Mouse (Mus musculus): ENCODE data around the gene Lima1. TPM values are rescaled to one million over a fixed set of nuclear protein-coding genes. Genes with fewer than 3 reads are reported as not detected.

Gene Lima1
- polyA plus RNA-seq, 1 experiment from 2014 or later = 64.3 TPM

DNA sequence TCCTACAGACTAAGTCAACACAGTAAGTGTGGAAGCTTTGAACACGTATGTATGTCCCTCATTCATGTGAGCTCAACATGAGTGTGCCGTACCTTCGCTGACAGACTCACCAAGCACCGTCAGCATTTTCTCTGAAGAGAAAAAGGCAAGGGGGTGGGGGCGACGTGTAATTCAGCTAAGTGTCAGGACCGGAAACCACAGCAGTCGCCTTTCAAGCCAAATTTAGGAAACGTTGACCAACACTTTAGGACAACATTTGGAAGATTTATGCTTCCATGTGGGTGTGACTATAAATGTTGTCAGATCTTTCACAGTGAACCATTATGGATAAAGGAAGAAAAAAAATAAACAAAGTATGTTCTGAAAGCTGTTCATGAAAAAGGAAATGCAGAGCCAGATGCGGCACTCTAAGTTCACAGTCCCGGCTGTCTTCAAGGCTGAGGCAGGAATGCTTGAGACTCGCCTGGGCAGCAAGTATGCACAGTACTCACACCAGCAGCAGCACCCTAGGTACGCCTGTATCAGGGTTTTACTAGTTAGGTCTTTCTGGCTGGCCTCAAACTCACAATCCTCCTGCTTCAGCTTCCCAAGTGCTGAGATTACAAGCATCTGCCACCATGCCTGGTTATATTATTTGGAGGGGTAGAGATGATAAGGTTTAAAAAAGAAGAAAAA is 27.9 kb downstream of the Lima1 start:
- ATAC-seq = 0 out of 2 replicates have a peak, but pooled peaks have one; percentile 37
- 24% methylated on average over 13 of the region's 13 CpGs for WGBS
- Histone ChIP-seq H3K4me2 (replicated peaks; ENCODE audit: low read depth) (peak overlapping the region; percentile 41), H3K27me3 (replicated peaks; ENCODE audit: control insufficient read depth, insufficient read depth, low read length) (no peaks in the 10 kb centered on the region), H3K36me3 (ENCODE audit: control insufficient read depth, insufficient read depth) (peaks cover 18% of the 10 kb centered on the region), H3K4me1 (replicated peaks; ENCODE audit: control insufficient read depth, insufficient read depth, low read length) (0 out of 2 replicates have a peak, but pooled peaks cover 8% of the 10 kb centered on the region), H3K9ac (ENCODE audit: low read depth, low read length) (no peak overlapping the region), H3K9me3 (ENCODE audit: control insufficient read depth) (no peaks in the 10 kb centered on the region), H3K4me3 (ENCODE audit: low read depth, low read length) (no peak overlapping the region), H3K27ac (ENCODE audit: low read depth, low read length) (peak overlapping the region; percentile 62; the same call in 1 of the 2 replicates)
- no peak for TF ChIP-seq CTCF (IDR thresholded peaks at IDR 0.05; ENCODE audit: low read depth)

DNA sequence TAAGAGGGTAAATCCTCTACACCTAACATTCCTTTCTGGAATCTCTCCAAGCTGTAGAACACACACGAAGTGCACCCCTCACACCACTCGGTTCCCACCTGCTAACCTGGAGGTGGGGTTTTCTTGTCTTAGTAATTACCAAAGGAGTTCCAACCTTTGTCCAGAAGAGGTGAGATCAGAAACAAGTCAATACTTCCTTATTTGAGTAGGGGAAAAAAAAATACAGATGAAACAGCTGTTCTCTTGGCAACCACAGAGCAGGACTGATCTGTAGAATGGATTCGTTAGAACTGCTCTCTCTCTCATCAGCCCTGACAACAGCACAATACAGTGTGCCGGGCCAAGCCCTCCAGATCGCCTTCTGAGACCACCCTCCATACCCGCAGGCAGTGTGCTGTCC is 28.6 kb downstream of the Lima1 start:
- H3K4me3 ChIP-seq (ENCODE audit: low read depth, low read length) = no peak overlapping the region
- no peak overlapping the region for H3K9ac ChIP-seq (ENCODE audit: low read depth, low read length)
- peak overlapping the region; percentile 62; the same call in 1 of the 2 replicates for H3K27ac ChIP-seq (ENCODE audit: low read depth, low read length)
- H3K36me3 ChIP-seq (ENCODE audit: control insufficient read depth, insufficient read depth) = peaks cover 25% of the 10 kb centered on the region
- no peak for TF ChIP-seq CTCF (IDR thresholded peaks at IDR 0.05; ENCODE audit: low read depth)
- H3K27me3 ChIP-seq (replicated peaks; ENCODE audit: control insufficient read depth, insufficient read depth, low read length) = no peaks in the 10 kb centered on the region
- H3K4me2 ChIP-seq (replicated peaks; ENCODE audit: low read depth) = peak overlapping the region; percentile 41
- H3K9me3 ChIP-seq (ENCODE audit: control insufficient read depth) = no peaks in the 10 kb centered on the region
- 17% methylated on average over 6 of the region's 6 CpGs for WGBS
- ATAC-seq = peak; percentile 68
- 0 out of 2 replicates have a peak, but pooled peaks cover 8% of the 10 kb centered on the region for H3K4me1 ChIP-seq (replicated peaks; ENCODE audit: control insufficient read depth, insufficient read depth, low read length)

DNA sequence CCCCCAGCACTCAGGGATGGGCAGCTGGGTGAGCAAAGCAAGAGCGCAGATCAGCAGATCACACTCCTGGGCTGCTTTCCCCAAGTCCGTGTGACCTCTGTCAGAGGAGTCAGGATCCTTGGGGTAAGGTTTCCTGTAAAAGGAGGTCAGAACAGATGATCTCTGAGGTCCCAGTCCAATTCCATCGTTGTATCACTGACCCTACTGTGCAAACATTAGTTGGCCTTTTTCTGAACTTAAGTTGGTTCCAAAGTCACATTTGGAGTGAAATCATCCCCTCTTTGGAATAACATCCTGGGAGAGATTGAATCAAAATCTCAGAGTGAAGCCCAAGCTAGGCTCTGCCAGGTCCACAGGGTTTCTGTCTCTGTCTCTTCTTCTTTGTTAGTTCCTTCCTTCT is 31.4 kb downstream of the Lima1 start:
- Histone ChIP-seq H3K9me3 (ENCODE audit: control insufficient read depth) (no peaks in the 10 kb centered on the region), H3K9ac (ENCODE audit: low read depth, low read length) (no peak overlapping the region), H3K36me3 (ENCODE audit: control insufficient read depth, insufficient read depth) (peaks cover 25% of the 10 kb centered on the region), H3K4me2 (replicated peaks; ENCODE audit: low read depth) (no peak overlapping the region), H3K27me3 (replicated peaks; ENCODE audit: control insufficient read depth, insufficient read depth, low read length) (no peaks in the 10 kb centered on the region), H3K27ac (ENCODE audit: low read depth, low read length) (no peak overlapping the region), H3K4me3 (ENCODE audit: low read depth, low read length) (no peak overlapping the region), H3K4me1 (replicated peaks; ENCODE audit: control insufficient read depth, insufficient read depth, low read length) (0 out of 2 replicates have a peak, but pooled peaks cover 7% of the 10 kb centered on the region)
- ATAC-seq = no peak
- no peak for TF ChIP-seq CTCF (IDR thresholded peaks at IDR 0.05; ENCODE audit: low read depth)
- 67% methylated on average over 3 of the region's 3 CpGs for WGBS

DNA sequence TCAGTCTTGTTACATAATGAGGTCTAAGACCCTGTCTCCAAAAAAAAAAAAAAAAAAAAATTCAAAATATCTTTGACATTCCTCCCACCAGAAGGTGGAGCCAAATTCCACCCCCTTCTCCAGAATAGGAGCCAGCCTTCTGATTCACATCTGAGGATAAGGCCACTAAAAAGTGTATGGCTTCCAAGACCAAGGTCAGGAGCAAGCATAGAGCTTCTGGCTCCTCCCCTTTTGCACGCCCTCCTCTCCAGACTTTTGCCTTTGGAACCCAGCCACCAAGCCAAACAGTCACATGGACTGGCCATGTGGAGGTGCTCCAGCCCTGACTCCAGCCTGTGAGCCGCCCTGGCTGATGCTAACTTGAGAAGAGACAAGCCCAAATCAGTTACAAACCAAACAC is 35.3 kb downstream of the Lima1 start:
- Histone ChIP-seq H3K4me2 (replicated peaks; ENCODE audit: low read depth) (no peak overlapping the region), H3K36me3 (ENCODE audit: control insufficient read depth, insufficient read depth) (peaks cover 27% of the 10 kb centered on the region), H3K4me1 (replicated peaks; ENCODE audit: control insufficient read depth, insufficient read depth, low read length) (0 out of 2 replicates have a peak, but pooled peaks cover 3% of the 10 kb centered on the region), H3K27me3 (replicated peaks; ENCODE audit: control insufficient read depth, insufficient read depth, low read length) (no peaks in the 10 kb centered on the region), H3K4me3 (ENCODE audit: low read depth, low read length) (no peak overlapping the region), H3K27ac (ENCODE audit: low read depth, low read length) (0 out of 2 replicates have a peak overlapping the region, but pooled peaks have one; percentile 15), H3K9me3 (ENCODE audit: control insufficient read depth) (no peaks in the 10 kb centered on the region), H3K9ac (ENCODE audit: low read depth, low read length) (no peak overlapping the region)
- peak; percentile 31; the same call in 1 of the 2 replicates for ATAC-seq
- 34% methylated on average over 2 of the region's 2 CpGs for WGBS
- peak; percentile 65 for TF ChIP-seq CTCF (IDR thresholded peaks at IDR 0.05; ENCODE audit: low read depth)

DNA sequence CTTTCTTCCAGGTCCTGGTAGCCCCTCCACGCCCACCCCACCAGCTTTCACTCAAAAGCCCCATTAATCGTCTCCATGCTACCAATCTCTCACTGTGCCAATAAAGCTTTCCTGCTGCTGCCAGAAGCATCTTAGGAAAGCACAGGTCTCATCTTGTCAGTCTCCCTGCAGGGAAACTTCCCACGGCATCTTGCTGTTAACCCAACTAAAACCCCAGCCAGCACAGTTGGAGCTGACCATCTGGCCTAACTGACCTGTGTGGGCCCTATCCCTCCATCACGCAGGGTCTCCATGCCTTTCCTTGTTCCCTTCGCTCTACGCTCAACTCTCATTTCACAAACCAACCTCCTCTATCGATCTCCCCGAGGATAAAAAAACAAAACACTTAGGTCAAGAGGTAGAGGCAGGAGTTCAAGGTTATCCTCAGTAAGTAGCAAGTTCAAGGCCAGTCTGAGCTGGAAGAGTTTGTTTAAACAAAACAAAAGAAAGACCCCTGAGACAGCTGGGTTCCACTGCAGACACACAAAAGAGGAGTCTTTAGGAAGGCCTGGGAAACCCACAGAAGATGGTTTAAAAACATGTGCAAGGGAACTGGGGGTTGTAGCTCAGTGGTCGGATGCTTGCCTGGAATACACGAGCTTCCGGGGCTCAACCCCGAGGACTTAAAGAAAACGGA is 36.0 kb downstream of the Lima1 start:
- no peak for TF ChIP-seq CTCF (IDR thresholded peaks at IDR 0.05; ENCODE audit: low read depth)
- Histone ChIP-seq H3K4me1 (replicated peaks; ENCODE audit: control insufficient read depth, insufficient read depth, low read length) (0 out of 2 replicates have a peak, but pooled peaks cover 3% of the 10 kb centered on the region), H3K9me3 (ENCODE audit: control insufficient read depth) (no peaks in the 10 kb centered on the region), H3K36me3 (ENCODE audit: control insufficient read depth, insufficient read depth) (peaks cover 27% of the 10 kb centered on the region), H3K27ac (ENCODE audit: low read depth, low read length) (no peak overlapping the region), H3K9ac (ENCODE audit: low read depth, low read length) (no peak overlapping the region), H3K27me3 (replicated peaks; ENCODE audit: control insufficient read depth, insufficient read depth, low read length) (no peaks in the 10 kb centered on the region), H3K4me2 (replicated peaks; ENCODE audit: low read depth) (no peak overlapping the region), H3K4me3 (ENCODE audit: low read depth, low read length) (no peak overlapping the region)
- no peak for ATAC-seq
- 82% methylated on average over 13 of the region's 13 CpGs for WGBS

DNA sequence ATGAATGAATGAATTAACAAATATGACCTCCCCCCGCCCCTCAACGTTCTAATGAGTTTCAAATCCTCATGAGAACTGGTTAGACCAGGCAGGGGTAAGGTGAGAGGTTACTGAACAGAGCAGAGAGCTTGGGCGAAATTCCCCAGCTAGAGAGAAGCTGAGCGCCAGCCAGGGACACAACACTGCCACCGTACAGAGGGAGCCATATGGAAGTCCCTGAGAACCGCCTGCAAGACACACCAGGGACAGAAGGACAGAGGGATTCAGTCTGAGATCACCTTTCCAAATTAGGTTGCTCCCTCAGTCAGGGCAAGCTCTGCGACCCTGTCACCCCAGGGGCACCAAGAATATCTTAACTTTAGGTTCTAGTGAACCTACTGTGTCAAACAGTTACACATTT is 37.7 kb downstream of the Lima1 start:
- Histone ChIP-seq H3K4me3 (ENCODE audit: low read depth, low read length) (no peak overlapping the region), H3K36me3 (ENCODE audit: control insufficient read depth, insufficient read depth) (peaks cover 14% of the 10 kb centered on the region), H3K9me3 (ENCODE audit: control insufficient read depth) (no peaks in the 10 kb centered on the region), H3K27ac (ENCODE audit: low read depth, low read length) (no peak overlapping the region), H3K4me1 (replicated peaks; ENCODE audit: control insufficient read depth, insufficient read depth, low read length) (0 out of 2 replicates have a peak, but pooled peaks cover 3% of the 10 kb centered on the region), H3K9ac (ENCODE audit: low read depth, low read length) (no peak overlapping the region), H3K27me3 (replicated peaks; ENCODE audit: control insufficient read depth, insufficient read depth, low read length) (no peaks in the 10 kb centered on the region), H3K4me2 (replicated peaks; ENCODE audit: low read depth) (no peak overlapping the region)
- no peak for ATAC-seq
- WGBS = 68% methylated on average over 7 of the region's 7 CpGs
- no peak for TF ChIP-seq CTCF (IDR thresholded peaks at IDR 0.05; ENCODE audit: low read depth)
